Mouse (Mus musculus) limb, embryonic 15.5 days (tissue): Measurements from ENCODE around the gene E130308A19Rik. TPM values are rescaled to one million over a fixed set of nuclear protein-coding genes. Genes with fewer than 3 reads are reported as not detected.
A peak's percentile ranks its signal among the peaks of the same experiment; 100 is the strongest.

Experiments used
- ATAC-seq: fragments of 200-750 bp; cut with Nextera tagmentation; 2 replicates; pipeline ENCODE4 v1.8.0; 2017; ENCODE audit warnings: low read depth, moderate TSS enrichment; ENCODE audit not compliant: insufficient number of reproducible peaks, low FRiP score, low TSS enrichment
- H3K27ac ChIP-seq: fragments of 300-500 bp; sonication (generic); 2 replicates; pipeline ENCODE4 v1.5.1; 2015; ENCODE audit warnings: moderate library complexity, mild to moderate bottlenecking, inconsistent platforms
- H3K27me3 ChIP-seq: fragments of 300-500 bp; sonication (generic); 2 replicates; pipeline ENCODE4 v1.6.1; 2015; ENCODE audit warnings: inconsistent platforms
- H3K36me3 ChIP-seq: fragments of 300-500 bp; sonication (generic); 2 replicates; pipeline ENCODE4 v1.6.1; 2015; ENCODE audit warnings: inconsistent platforms
- H3K4me1 ChIP-seq: fragments of 300-500 bp; sonication (generic); 2 replicates; pipeline ENCODE4 v1.6.1; 2015; ENCODE audit warnings: inconsistent platforms
- H3K4me2 ChIP-seq: fragments of 300-500 bp; sonication (generic); 2 replicates; pipeline ENCODE4 v1.6.1; 2015; ENCODE audit warnings: mild to moderate bottlenecking, inconsistent platforms
- H3K4me3 ChIP-seq: fragments of 300-500 bp; sonication (generic); 2 replicates; pipeline ENCODE4 v1.5.1; 2015; ENCODE audit warnings: mild to moderate bottlenecking, inconsistent platforms
- H3K9ac ChIP-seq: fragments of 300-500 bp; sonication (generic); 2 replicates; pipeline ENCODE4 v1.6.1; 2015; ENCODE audit warnings: inconsistent platforms
- H3K9me3 ChIP-seq: fragments of 300-500 bp; sonication (generic); 2 replicates; pipeline ENCODE4 v1.6.1; 2016; ENCODE audit warnings: inconsistent platforms
- WGBS: fragments of 180-500 bp; shearing (Covaris S2); methylation state at CpG from one replicate; pipeline ENCODE4 v1.1.7; 2015; 5-methylcytosine and 5-hydroxymethylcytosine counted together
- polyA plus RNA-seq: library from polyadenylated mRNA; unstranded; fragments of >200 nt; fragmentation: Nextera tagmentation; extraction: Ambion mirVana; gene quantifications from 2 replicates; pipeline ENCODE4 v1.2.1, GENCODE M21; 2015

E130308A19Rik gene
- 12.5 and 16.1 TPM in 2 replicates for polyA plus RNA-seq

GRCm38 (mm10) chr4:59625998-59626910 is at the start of gene E130308A19Rik:
TSS of gene E130308A19Rik (plus strand) at chr4:59626211.
- 0 out of 2 replicates have a peak, but pooled peaks cover 2% of the 10 kb centered on the region for H3K4me1 ChIP-seq
- H3K9ac ChIP-seq: peak within 1 kb of the TSS; percentile 70

GRCm38 (mm10) chr4:59580495-59581281 is 45.3 kb upstream of the E130308A19Rik start:
- WGBS: under 1% methylated on average over 23 of the region's 23 CpGs
- peaks cover 9% of the 10 kb centered on the region for H3K4me1 ChIP-seq
- no peaks in the 10 kb centered on the region for H3K36me3 ChIP-seq
- peak overlapping the region; percentile 51 for H3K9ac ChIP-seq
- H3K4me3 ChIP-seq: peak overlapping the region; percentile 60
- H3K4me2 ChIP-seq: peak overlapping the region; percentile 56
- H3K9me3 ChIP-seq: no peaks in the 10 kb centered on the region
- no peaks in the 10 kb centered on the region for H3K27me3 ChIP-seq
- ATAC-seq: no peak
- peak overlapping the region; percentile 79 for H3K27ac ChIP-seq

More at GRCm38 (mm10) chr4:59625998-59626910, at the start of gene E130308A19Rik:
- WGBS: 1% methylated on average over 99 of the region's 120 CpGs
- H3K4me3 ChIP-seq: peak within 1 kb of the TSS; percentile 97
- no peaks in the 10 kb centered on the region for H3K27me3 ChIP-seq
- H3K4me2 ChIP-seq: peak within 1 kb of the TSS; percentile 59
- peak within 1 kb of the TSS; percentile 65 for H3K27ac ChIP-seq
- peak; percentile 92 for ATAC-seq
- H3K9me3 ChIP-seq: no peaks in the 10 kb centered on the region
- no peaks in the 10 kb centered on the region for H3K36me3 ChIP-seq

DNA sequence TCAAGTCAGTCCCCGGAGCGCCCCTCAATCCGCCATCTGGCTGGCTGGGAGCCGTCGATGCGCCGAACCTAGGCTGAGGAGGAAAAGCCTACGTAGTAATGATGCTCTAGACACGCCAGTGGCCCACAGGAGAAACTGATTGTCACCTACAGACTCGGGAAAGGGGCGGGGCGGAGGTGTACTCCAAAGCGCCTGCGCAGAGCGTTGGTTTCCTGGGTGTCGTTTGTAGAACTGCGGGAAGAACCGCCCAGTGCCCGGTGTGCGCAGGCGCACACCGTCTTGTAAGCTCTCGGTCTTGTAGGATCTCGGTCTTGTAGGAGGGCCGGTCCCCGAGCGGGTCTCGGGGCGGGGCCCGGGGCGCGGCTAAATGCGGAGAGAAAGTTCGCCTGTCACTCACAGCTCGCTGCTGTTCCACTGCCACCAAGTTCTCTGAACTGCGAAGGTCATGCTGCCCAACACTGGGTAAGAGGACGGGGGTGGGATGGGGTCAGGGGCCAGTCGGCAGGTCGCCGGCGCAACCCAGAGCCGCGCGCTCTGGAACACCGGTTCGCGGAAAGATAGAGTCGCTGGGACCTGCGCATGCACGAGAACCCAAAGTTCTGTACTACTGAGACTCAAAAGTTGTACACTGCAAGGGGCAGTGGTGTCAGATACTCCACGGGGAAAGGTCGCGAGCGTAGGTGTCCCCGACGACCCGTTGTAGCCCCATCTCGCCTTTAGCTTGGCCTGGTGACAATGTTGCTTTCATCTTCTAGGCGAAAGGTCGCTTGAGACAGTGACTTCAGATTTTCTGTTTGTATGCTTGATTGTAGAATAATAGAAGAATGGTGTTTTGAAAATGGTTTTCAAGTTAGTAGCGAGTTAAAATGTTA is 44.5 kb upstream of the E130308A19Rik start, which contains the start of gene Hsdl2:
TSS of gene Hsdl2 (plus strand) at position 250 of the 872 bp plus-strand sequence.
- Histone ChIP-seq H3K4me2 (peak within 1 kb of the TSS; percentile 56), H3K36me3 (no peaks in the 10 kb centered on the region), H3K4me3 (peak within 1 kb of the TSS; percentile 60), H3K27me3 (no peaks in the 10 kb centered on the region), H3K4me1 (peaks cover 9% of the 10 kb centered on the region), H3K9me3 (no peaks in the 10 kb centered on the region), H3K27ac (peak within 1 kb of the TSS; percentile 79), H3K9ac (peak within 1 kb of the TSS; percentile 54)
- under 1% methylated on average over 61 of the region's 61 CpGs for WGBS
- ATAC-seq: peak; percentile 97

GRCm38 (mm10) chr4:59582186-59582585 is 43.8 kb upstream of the E130308A19Rik start:
- no peak overlapping the region; the same call in 1 of the 2 replicates for H3K9ac ChIP-seq
- H3K4me1 ChIP-seq: peaks cover 9% of the 10 kb centered on the region
- WGBS: 24% methylated on average over 6 of the region's 6 CpGs
- H3K4me2 ChIP-seq: peak overlapping the region; percentile 56
- H3K36me3 ChIP-seq: no peaks in the 10 kb centered on the region
- no peaks in the 10 kb centered on the region for H3K27me3 ChIP-seq
- H3K4me3 ChIP-seq: peak overlapping the region; percentile 60
- no peak overlapping the region for H3K27ac ChIP-seq
- no peak for ATAC-seq
- H3K9me3 ChIP-seq: no peaks in the 10 kb centered on the region

- no peak for ATAC-seq
- WGBS: 65% methylated on average over 5 of the region's 5 CpGs
- Histone ChIP-seq H3K9ac (no peak overlapping the region), H3K4me1 (peaks cover 8% of the 10 kb centered on the region), H3K4me2 (no peak overlapping the region), H3K27me3 (no peaks in the 10 kb centered on the region), H3K36me3 (no peaks in the 10 kb centered on the region), H3K27ac (no peak overlapping the region), H3K9me3 (no peaks in the 10 kb centered on the region), H3K4me3 (no peak overlapping the region)
Observed at GRCm38 (mm10) chr4:59585097-59585496, 40.9 kb upstream of the E130308A19Rik start.

- 64% methylated on average over 2 of the region's 2 CpGs for WGBS
- H3K36me3 ChIP-seq: no peaks in the 10 kb centered on the region
- H3K4me3 ChIP-seq: no peak overlapping the region
- no peaks in the 10 kb centered on the region; the same call in 1 of the 2 replicates for H3K4me1 ChIP-seq
- no peak overlapping the region for H3K9ac ChIP-seq
- ATAC-seq: no peak
- H3K9me3 ChIP-seq: no peaks in the 10 kb centered on the region
- H3K27ac ChIP-seq: no peak overlapping the region
- no peaks in the 10 kb centered on the region for H3K27me3 ChIP-seq
- H3K4me2 ChIP-seq: no peak overlapping the region
Observed at GRCm38 (mm10) chr4:59587215-59587871, 38.7 kb upstream of the E130308A19Rik start.

GRCm38 (mm10) chr4:59587872-59588226 is 38.2 kb upstream of the E130308A19Rik start:
- no peak overlapping the region for H3K27ac ChIP-seq
- H3K4me2 ChIP-seq: no peak overlapping the region
- no peaks in the 10 kb centered on the region; the same call in 1 of the 2 replicates for H3K4me1 ChIP-seq
- no peak overlapping the region for H3K4me3 ChIP-seq
- no peak for ATAC-seq
- no peaks in the 10 kb centered on the region for H3K36me3 ChIP-seq
- no peaks in the 10 kb centered on the region for H3K9me3 ChIP-seq
- no peak overlapping the region for H3K9ac ChIP-seq
- H3K27me3 ChIP-seq: no peaks in the 10 kb centered on the region
- WGBS: 94% methylated on average over 1 of the region's 1 CpGs

GRCm38 (mm10) chr4:59594614-59595013 is 31.4 kb upstream of the E130308A19Rik start:
- 59% methylated on average over 2 of the region's 2 CpGs for WGBS
- Histone ChIP-seq H3K9me3 (no peaks in the 10 kb centered on the region), H3K36me3 (peaks cover 8% of the 10 kb centered on the region; the same call in 1 of the 2 replicates)

GRCm38 (mm10) chr4:59596556-59596955 is 29.5 kb upstream of the E130308A19Rik start:
- H3K27me3 ChIP-seq: no peaks in the 10 kb centered on the region
- peaks cover 8% of the 10 kb centered on the region; the same call in 1 of the 2 replicates for H3K36me3 ChIP-seq
- ATAC-seq: no peak
- H3K27ac ChIP-seq: no peak overlapping the region
- WGBS: 82% methylated on average over 2 of the region's 2 CpGs
- no peaks in the 10 kb centered on the region for H3K9me3 ChIP-seq
- H3K4me1 ChIP-seq: no peaks in the 10 kb centered on the region
- H3K4me3 ChIP-seq: no peak overlapping the region
- no peak overlapping the region for H3K9ac ChIP-seq
- no peak overlapping the region for H3K4me2 ChIP-seq

More at GRCm38 (mm10) chr4:59594614-59595013, 31.4 kb upstream of the E130308A19Rik start:
- Histone ChIP-seq H3K27me3 (no peaks in the 10 kb centered on the region), H3K27ac (no peak overlapping the region), H3K4me2 (no peak overlapping the region), H3K4me1 (no peaks in the 10 kb centered on the region), H3K9ac (no peak overlapping the region), H3K4me3 (no peak overlapping the region)
- no peak for ATAC-seq

GRCm38 (mm10) chr4:59602704-59603103 is 23.3 kb upstream of the E130308A19Rik start:
- no peak overlapping the region for H3K4me2 ChIP-seq
- no peak overlapping the region for H3K4me3 ChIP-seq
- peaks cover 6% of the 10 kb centered on the region; the same call in 1 of the 2 replicates for H3K36me3 ChIP-seq
- WGBS: 82% methylated on average over 4 of the region's 4 CpGs
- no peak overlapping the region for H3K27ac ChIP-seq
- no peak for ATAC-seq
- H3K9ac ChIP-seq: no peak overlapping the region
- H3K9me3 ChIP-seq: no peaks in the 10 kb centered on the region
- no peaks in the 10 kb centered on the region for H3K27me3 ChIP-seq
- no peaks in the 10 kb centered on the region for H3K4me1 ChIP-seq
